Mouse (Mus musculus) midbrain, embryonic 16.5 days (tissue): ENCODE results near the gene Lamtor2. TPM values are rescaled to one million over a fixed set of nuclear protein-coding genes. Genes with fewer than 3 reads are reported as not detected.

Experiments
- ATAC-seq: fragments of 200-750 bp; cut with Nextera tagmentation; 2 replicates; pipeline ENCODE4 v1.8.0; 2017; ENCODE audit warnings: moderate TSS enrichment
- H3K27ac ChIP-seq: fragments of 300-500 bp; sonication (generic); 2 replicates; pipeline ENCODE4 v1.5.1; 2014; ENCODE audit warnings: mild to moderate bottlenecking, low read length, mixed read lengths
- H3K27me3 ChIP-seq: fragments of 300-500 bp; sonication (generic); 2 replicates; pipeline ENCODE4 v1.6.1; 2014; ENCODE audit warnings: low read depth, low read length, mixed read lengths; ENCODE audit not compliant: control insufficient read depth, insufficient read depth
- H3K36me3 ChIP-seq: fragments of 300-500 bp; sonication (generic); 2 replicates; pipeline ENCODE4 v1.6.1; 2014; ENCODE audit warnings: mild to moderate bottlenecking, low read length, moderate library complexity, mixed read lengths; ENCODE audit not compliant: control insufficient read depth, insufficient read depth
- H3K4me1 ChIP-seq: fragments of 300-500 bp; sonication (generic); 2 replicates; pipeline ENCODE4 v1.6.1; 2014; ENCODE audit warnings: mild to moderate bottlenecking, low read length, mixed read lengths; ENCODE audit not compliant: control insufficient read depth, insufficient read depth
- H3K4me2 ChIP-seq: fragments of 300-500 bp; sonication (generic); 2 replicates; pipeline ENCODE4 v1.6.1; 2014; ENCODE audit warnings: mild to moderate bottlenecking, low read length, mixed read lengths
- H3K4me3 ChIP-seq: fragments of 300-500 bp; sonication (generic); 2 replicates; pipeline ENCODE4 v1.5.1; 2014; ENCODE audit warnings: low read depth, mild to moderate bottlenecking, low read length, moderate library complexity, mixed read lengths
- H3K9ac ChIP-seq: fragments of 300-500 bp; sonication (generic); 2 replicates; pipeline ENCODE4 v1.6.1; 2014; ENCODE audit warnings: low read depth, low read length, mixed read lengths
- H3K9me3 ChIP-seq: fragments of 300-500 bp; sonication (generic); replicated peaks from 2 replicates; pipeline ENCODE4 v1.6.1; 2014; ENCODE audit warnings: mild to moderate bottlenecking, low read length, mixed read lengths; ENCODE audit not compliant: control insufficient read depth, poor library complexity, severe bottlenecking
- WGBS: fragments of 180-500 bp; shearing (Covaris S2); extraction: QIAGEN DNeasy Blood & Tissue Kit; methylation state at CpG from one replicate; pipeline ENCODE4 v1.1.7; 2014; 5-methylcytosine and 5-hydroxymethylcytosine counted together
- polyA plus RNA-seq: library from polyadenylated mRNA; unstranded; fragments of >200 nt; fragmentation: Nextera tagmentation; extraction: Ambion mirVana; gene quantifications from 2 replicates; pipeline ENCODE4 v1.2.1, GENCODE M21; 2015

The Lamtor2 gene
- polyA plus RNA-seq, 1 experiment from 2014 or later = 193 TPM

DNA sequence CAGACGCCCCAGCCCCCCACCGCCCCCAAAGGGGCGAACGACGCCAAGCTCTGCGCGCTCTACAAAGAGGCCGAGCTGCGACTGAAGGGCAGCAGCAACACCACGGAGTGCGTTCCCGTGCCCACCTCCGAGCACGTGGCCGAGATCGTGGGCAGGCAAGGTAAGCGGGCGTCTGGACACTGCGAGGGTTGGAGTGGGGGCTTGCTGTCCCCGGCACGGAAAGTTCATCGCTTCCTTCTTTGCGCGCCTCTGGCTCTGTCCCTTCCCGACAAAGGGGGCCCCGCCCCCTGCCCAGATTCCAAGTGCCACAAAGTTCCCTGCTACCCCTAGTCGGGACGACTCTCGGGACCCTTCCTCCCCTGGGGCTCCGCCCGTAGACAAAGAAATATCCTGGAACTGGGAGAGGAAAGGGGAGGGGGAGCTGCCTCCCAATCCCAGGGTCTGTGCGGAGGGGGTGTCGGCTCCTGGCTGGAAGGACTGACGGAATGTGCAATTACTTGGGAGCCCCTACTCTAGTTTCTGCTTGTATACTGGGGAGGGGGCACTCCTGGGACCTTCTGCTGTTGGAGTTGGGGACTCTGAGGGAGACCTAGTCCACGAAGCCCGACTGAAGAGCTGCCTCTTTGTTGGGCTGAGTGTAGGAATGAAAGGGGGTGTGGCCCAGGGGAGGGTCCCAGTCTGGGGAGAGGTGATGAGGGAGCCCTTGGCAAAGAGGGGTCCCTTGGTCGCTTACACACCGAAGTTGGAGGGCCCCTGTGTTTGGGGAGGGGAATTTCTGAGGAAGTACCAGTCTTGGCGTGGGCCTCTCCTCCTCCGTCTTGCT lies 20.0 kb downstream of the Lamtor2 start:
- Histone ChIP-seq H3K27me3 (no peaks in the 10 kb centered on the region), H3K36me3 (peaks cover 17% of the 10 kb centered on the region), H3K27ac (peak overlapping the region; percentile 99), H3K4me3 (peak overlapping the region; percentile 60), H3K4me2 (peak overlapping the region; percentile 93), H3K9ac (peak overlapping the region; percentile 100), H3K4me1 (peaks cover 63% of the 10 kb centered on the region), H3K9me3 (no peaks in the 10 kb centered on the region)
- under 1% methylated on average over 35 of the region's 40 CpGs for WGBS
- peak; percentile 19 for ATAC-seq

DNA sequence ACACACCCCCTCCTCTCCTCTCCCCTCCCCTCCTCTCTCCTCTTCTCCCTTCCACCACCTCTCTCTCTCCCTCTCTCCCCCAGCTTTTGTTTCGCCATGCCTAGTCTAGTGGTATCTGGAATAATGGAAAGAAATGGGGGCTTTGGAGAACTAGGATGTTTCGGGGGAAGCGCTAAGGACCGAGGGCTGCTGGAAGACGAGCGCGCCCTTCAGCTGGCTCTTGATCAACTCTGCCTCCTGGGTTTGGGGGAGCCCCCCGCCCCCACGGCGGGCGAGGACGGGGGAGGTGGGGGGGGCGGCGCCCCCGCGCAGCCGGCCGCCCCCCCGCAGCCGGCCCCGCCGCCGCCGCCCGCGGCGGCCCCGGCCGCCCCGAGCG lies 20.6 kb downstream of the Lamtor2 start, which contains the start of gene Mex3a:
Gene Mex3a, plus strand, starts transcription at position 97 of the 376 bp plus-strand sequence.
- peaks cover 12% of the 10 kb centered on the region for H3K36me3 ChIP-seq
- peak within 1 kb of the TSS; percentile 60 for H3K4me3 ChIP-seq
- H3K4me1 ChIP-seq = peaks cover 64% of the 10 kb centered on the region
- no peaks in the 10 kb centered on the region for H3K9me3 ChIP-seq
- peak within 1 kb of the TSS; percentile 99 for H3K27ac ChIP-seq
- WGBS = under 1% methylated on average over 18 of the region's 31 CpGs
- peak within 1 kb of the TSS; percentile 93 for H3K4me2 ChIP-seq
- ATAC-seq = no peak
- H3K27me3 ChIP-seq = no peaks in the 10 kb centered on the region
- peak within 1 kb of the TSS; percentile 100 for H3K9ac ChIP-seq

DNA sequence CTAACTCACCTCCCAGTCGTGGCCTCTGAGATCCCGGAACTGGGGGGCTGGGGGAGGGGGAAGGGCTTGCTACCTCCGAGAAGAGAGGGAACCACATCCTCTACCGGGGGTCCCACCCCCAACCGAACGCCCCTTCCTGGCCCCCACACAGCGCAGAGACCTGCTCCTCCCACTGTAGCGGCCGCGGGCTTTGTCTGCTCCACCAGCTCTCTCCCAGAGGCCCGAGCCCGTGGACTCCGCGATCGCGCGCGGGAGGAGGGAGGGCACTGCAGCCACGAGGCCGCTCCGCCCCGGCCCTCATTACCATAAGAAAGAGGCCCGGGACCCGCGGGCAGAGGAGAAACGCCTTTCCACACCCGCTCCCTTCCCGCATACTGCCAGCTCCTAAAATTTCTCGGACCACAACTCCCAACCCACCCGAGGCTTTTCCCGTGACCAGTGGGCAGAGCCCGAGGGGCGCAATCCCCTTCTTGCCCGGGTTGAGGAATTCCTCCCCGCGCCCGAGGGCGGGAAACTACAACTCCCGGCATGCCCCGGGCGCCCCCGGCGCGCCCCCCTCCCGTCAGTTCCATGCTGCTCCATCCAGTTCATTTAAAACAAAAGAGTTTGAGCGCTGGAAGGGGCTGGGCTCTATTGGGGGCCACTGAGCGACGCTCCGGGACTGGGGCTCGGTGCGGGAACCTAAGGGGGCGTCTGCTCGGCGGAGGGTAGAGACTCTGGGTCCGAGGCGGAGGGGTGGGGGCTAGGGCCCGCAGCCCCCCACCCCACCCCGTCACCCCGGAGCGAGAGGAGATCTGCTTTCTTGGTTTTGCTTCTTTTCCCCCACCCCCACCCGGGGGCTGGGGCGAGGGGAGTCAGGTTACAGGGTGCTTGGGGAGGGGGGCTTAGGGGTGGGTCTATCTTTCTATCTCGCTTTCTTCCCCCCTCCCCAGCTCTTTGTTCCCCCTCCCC lies 21.3 kb downstream of the Lamtor2 start:
- H3K27ac ChIP-seq = peak overlapping the region; percentile 99
- H3K4me3 ChIP-seq = peak overlapping the region; percentile 60
- peaks cover 5% of the 10 kb centered on the region for H3K36me3 ChIP-seq
- peaks cover 61% of the 10 kb centered on the region for H3K4me1 ChIP-seq
- H3K9me3 ChIP-seq = no peaks in the 10 kb centered on the region
- ATAC-seq = peak; percentile 78
- peak overlapping the region; percentile 100 for H3K9ac ChIP-seq
- H3K27me3 ChIP-seq = no peaks in the 10 kb centered on the region
- peak overlapping the region; percentile 93 for H3K4me2 ChIP-seq
- under 1% methylated on average over 53 of the region's 63 CpGs for WGBS

DNA sequence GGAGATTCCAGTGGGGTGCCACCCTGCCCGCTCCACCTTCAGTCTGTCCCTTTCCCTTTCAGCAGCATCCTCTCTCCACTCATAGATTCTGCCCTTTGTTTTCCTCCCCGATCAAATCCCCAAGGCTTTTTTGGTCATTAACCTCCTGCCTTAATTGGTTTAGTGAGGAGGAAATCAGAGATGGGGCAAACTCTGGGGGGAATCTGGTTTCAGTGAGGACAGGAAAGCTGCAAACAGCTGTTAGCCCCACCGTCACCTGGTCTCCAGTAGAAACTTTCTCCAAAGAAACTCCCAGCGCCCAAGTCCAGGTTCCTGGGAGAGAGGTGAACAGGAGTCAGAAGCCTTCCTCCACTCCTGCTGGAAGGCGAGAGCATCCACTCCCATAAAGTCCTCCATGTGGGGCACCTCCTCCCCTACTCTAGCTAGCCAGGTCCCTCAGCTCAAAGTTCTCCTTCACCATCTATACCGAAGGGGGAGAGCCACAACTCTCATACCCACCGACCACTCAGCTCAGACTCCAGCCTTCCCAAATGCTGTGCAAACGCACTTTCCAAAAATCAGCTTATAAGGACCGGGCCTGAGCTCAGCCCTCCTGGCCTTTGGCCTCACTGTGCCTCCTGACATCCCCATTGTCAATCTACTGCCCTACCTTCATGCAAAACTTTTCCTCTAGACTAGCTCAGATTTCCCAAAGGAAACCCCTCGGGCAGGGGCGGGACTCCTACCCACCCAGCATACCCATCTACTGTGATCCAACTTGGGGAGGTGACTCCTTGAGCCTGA lies 22.6 kb downstream of the Lamtor2 start:
- H3K36me3 ChIP-seq = no peaks in the 10 kb centered on the region
- WGBS = 3% methylated on average over 11 of the region's 11 CpGs
- no peak for ATAC-seq

DNA sequence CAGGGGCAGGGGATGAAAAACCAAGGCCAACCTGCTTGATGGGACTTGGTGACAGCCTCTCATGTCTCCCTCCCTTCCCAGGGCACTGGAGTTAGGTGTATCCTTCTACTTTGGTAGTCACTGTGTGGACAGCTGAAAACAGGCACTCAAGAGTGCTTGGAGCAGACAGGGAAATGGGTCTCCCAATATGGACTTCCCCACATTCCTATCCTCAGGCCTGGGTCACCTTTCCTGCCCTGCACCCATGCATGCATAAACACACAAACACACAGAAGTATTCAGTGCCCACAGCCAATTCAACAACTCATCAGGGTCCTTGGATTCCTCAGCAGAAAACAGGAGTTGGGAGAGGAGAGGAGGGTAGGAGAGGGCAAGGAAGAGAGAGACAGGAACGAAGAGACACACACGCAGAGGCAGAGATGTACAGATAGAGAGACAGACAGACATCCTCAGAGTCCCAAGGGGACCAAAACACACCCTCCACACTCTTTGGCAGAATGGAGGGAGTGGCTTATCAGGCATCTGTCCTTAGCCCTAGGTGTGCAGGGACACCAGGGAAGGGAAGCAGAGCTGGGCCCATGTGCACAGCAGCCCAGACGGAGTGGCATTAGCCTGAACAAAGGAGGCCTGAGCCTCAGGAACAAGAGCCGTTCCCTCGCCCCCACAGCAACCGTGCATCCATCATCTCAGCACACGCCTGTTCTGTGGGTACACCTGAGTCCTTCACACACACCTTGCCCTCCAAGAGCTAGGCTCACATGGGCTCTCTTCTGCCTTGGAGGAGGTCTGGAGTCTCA lies 23.5 kb downstream of the Lamtor2 start:
- H3K9me3 ChIP-seq = no peaks in the 10 kb centered on the region
- peak overlapping the region; percentile 100 for H3K9ac ChIP-seq
- no peaks in the 10 kb centered on the region for H3K27me3 ChIP-seq
- H3K36me3 ChIP-seq = no peaks in the 10 kb centered on the region
- H3K4me2 ChIP-seq = peak overlapping the region; percentile 93
- H3K4me3 ChIP-seq = peak overlapping the region; percentile 60
- ATAC-seq = no peak
- H3K27ac ChIP-seq = peak overlapping the region; percentile 99
- 8% methylated on average over 7 of the region's 7 CpGs for WGBS
- peaks cover 49% of the 10 kb centered on the region for H3K4me1 ChIP-seq

More for the DNA sequence above, 22.6 kb downstream of the Lamtor2 start:
- Histone ChIP-seq H3K9me3 (no peaks in the 10 kb centered on the region), H3K4me3 (peak overlapping the region; percentile 60), H3K4me2 (peak overlapping the region; percentile 93), H3K9ac (peak overlapping the region; percentile 100), H3K27me3 (no peaks in the 10 kb centered on the region), H3K4me1 (peaks cover 57% of the 10 kb centered on the region), H3K27ac (peak overlapping the region; percentile 99)

DNA sequence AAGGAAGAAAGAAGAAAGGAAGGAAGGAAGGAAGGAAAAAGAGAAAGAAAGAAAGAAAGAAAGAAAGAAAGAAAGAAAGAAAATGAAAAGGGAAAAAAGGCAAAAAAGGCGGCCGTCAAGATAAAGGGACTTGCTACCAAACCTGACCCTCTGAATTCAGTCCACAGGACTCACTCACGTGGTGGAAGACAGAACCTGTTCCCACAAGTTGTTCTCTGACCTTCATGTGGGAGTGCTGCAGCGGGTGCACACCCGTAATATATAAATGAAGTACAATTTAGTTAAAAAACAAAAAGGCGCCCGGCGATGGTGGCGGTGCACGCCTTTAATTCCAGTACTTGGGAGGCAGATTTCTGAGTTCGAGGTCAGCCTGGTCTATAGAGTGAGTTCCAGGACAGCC lies 24.2 kb downstream of the Lamtor2 start:
- 83% methylated on average over 11 of the region's 11 CpGs for WGBS
- Histone ChIP-seq H3K27ac (no peak overlapping the region), H3K27me3 (no peaks in the 10 kb centered on the region), H3K9me3 (no peaks in the 10 kb centered on the region), H3K9ac (no peak overlapping the region), H3K4me3 (no peak overlapping the region), H3K4me2 (peak overlapping the region; percentile 93; the same call in 1 of the 2 replicates), H3K36me3 (no peaks in the 10 kb centered on the region), H3K4me1 (peaks cover 46% of the 10 kb centered on the region)
- ATAC-seq = no peak

DNA sequence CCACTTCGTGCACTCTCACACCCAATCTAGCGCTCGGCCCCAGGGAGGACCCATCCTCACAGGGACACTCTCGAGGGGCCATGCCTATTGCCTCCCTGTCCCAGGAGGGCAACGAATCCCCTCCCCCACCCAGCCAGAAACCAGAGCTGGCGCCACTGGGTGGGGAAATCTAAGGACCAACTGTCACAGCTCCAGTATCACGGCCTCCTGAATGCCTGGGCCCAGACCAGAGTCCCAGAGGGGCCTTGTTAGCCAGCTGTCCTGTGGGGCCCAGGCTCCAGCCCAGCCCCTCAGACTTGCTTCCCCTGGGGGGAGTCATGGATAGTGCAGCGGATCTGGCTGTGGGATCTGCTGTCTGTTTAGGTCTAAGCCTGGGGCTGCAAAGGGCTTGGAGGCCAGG lies 25.3 kb downstream of the Lamtor2 start:
- Histone ChIP-seq H3K9me3 (no peaks in the 10 kb centered on the region), H3K27me3 (no peaks in the 10 kb centered on the region), H3K36me3 (no peaks in the 10 kb centered on the region; the same call in 1 of the 2 replicates), H3K27ac (peak overlapping the region; percentile 26; the same call in 1 of the 2 replicates), H3K4me3 (peak overlapping the region; percentile 3; the same call in 1 of the 2 replicates), H3K4me2 (peak overlapping the region; percentile 44), H3K9ac (peak overlapping the region; percentile 58), H3K4me1 (peaks cover 46% of the 10 kb centered on the region)
- 26% methylated on average over 8 of the region's 8 CpGs for WGBS
- ATAC-seq = no peak
